Mouse (Mus musculus): ENCODE measurements around the gene Smg6. TPM values are rescaled to one million over a fixed set of nuclear protein-coding genes. Genes with fewer than 3 reads are reported as not detected.

Smg6 gene
- total and polyA plus RNA-seq, 2 experiments from 2014 or later: 9.6 to 25.8 TPM

DNA sequence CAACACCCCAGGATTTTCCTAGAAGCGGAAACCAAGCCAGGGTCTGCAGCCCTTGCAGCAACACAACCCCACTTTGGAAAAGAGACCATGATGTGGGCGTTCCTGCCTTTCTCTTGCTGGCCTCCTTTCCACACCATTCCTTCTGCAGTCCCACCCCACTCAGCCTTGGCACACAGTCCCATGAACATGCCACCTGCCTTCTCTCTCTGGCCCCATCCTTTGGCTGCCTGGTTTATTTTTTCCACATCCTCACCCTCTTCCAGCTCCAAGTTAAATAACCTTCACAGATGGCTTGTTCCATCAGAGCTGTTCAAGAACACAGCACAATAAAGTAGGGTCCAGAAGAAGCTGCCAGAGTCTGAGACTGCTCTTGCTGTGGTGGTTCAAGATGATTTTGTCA is 193.7 kb downstream of the Smg6 start:
- Histone ChIP-seq H3K9ac (no peak overlapping the region), H3K4me3 (ENCODE audit: low read depth, low read length) (no peak overlapping the region), H3K9me3 (ENCODE audit: low read length) (no peaks in the 10 kb centered on the region), H3K27me3 (ENCODE audit: insufficient read depth, low read length) (no peaks in the 10 kb centered on the region), H3K4me2 (ENCODE audit: low read depth) (no peak overlapping the region), H3K36me3 (ENCODE audit: insufficient read depth) (no peaks in the 10 kb centered on the region), H3K27ac (ENCODE audit: low read depth, low read length) (no peak overlapping the region), H3K4me1 (ENCODE audit: insufficient read depth) (no peaks in the 10 kb centered on the region)
- no peak for TF ChIP-seq CTCF (IDR thresholded peaks at IDR 0.05; ENCODE audit: low read depth)
- WGBS: 77% methylated on average over 2 of the region's 2 CpGs
- DNase-seq (no peak), ATAC-seq (no peak)

DNA sequence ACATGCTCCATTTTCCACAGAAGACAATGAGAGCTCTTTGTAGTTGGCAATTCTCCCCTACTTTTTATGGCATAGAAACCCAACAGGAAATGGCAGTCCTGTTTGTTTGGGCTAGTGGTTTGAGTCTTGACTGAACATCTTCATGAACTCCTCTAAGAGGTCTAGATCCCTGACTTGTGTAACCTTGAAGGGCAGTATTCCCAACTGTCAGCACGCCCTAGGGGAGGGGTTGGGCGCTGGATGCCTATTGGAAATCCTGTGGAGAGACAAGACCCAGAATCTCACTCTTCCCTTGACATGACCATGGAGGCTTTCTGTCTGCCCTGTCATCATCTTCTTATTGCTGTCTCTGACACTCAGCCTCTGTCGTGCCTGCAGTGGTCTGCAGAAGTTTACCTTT is 194.2 kb downstream of the Smg6 start:
- no peaks in the 10 kb centered on the region for H3K27me3 ChIP-seq (ENCODE audit: insufficient read depth, low read length)
- no peaks in the 10 kb centered on the region for H3K9me3 ChIP-seq (ENCODE audit: low read length)
- TF ChIP-seq CTCF (IDR thresholded peaks at IDR 0.05; ENCODE audit: low read depth): no peak
- no peak overlapping the region for H3K27ac ChIP-seq (ENCODE audit: low read depth, low read length)
- no peaks in the 10 kb centered on the region for H3K36me3 ChIP-seq (ENCODE audit: insufficient read depth)
- no peak overlapping the region for H3K4me2 ChIP-seq (ENCODE audit: low read depth)
- ATAC-seq (no peak), DNase-seq (no peak)
- WGBS: 85% methylated on average over 3 of the region's 3 CpGs
- H3K9ac ChIP-seq: no peak overlapping the region
- no peak overlapping the region for H3K4me3 ChIP-seq (ENCODE audit: low read depth, low read length)
- H3K4me1 ChIP-seq (ENCODE audit: insufficient read depth): no peaks in the 10 kb centered on the region

DNA sequence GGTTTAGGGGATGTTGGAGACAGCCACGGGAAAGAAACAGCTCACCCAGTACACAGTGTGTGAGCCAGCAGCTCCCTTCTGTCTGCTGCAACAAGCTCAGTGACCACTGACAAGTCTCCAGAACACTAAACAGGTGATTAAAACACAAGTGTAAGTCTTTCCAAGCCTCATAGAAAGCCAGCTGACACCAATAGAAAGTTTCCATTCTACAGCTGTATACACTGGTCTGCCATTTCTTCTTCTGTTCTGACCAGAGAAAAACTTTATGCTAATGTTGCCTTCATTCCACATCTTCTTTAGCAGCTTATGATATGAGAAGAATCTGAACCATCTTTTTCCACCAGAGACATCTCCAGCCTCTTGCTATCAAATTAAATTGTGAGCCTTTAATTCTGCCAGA is 195.7 kb downstream of the Smg6 start:
- no peak for TF ChIP-seq CTCF (IDR thresholded peaks at IDR 0.05; ENCODE audit: low read depth)
- no peak overlapping the region for H3K4me3 ChIP-seq (ENCODE audit: low read depth, low read length)

DNA sequence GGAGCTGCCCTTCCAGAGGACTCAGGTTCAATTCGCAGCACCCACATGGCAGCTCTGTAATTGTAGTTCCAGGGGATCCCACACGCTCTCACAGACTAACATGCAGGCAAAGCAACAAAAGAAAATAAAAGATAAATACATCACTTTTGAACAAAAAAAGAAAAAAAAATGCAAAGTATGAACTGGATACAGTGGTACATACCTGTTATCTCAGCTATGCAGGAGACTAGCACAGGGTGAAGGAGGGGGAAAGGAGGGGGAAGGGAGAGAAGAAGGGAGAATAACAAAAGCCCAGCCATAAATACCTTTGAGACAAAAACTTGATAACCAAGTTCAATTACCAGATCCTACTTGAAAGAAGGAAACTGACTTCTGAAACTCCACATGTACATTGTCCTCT is 198.8 kb downstream of the Smg6 start:
- WGBS: 98% methylated on average over 2 of the region's 2 CpGs

More for the DNA sequence above, 195.7 kb downstream of the Smg6 start:
- 53% methylated on average over 1 of the region's 1 CpGs for WGBS
- Histone ChIP-seq H3K27me3 (ENCODE audit: insufficient read depth, low read length) (no peaks in the 10 kb centered on the region), H3K36me3 (ENCODE audit: insufficient read depth) (no peaks in the 10 kb centered on the region), H3K4me1 (ENCODE audit: insufficient read depth) (no peaks in the 10 kb centered on the region), H3K9ac (no peak overlapping the region), H3K9me3 (ENCODE audit: low read length) (no peaks in the 10 kb centered on the region), H3K4me2 (ENCODE audit: low read depth) (no peak overlapping the region), H3K27ac (ENCODE audit: low read depth, low read length) (no peak overlapping the region)
- DNase-seq (no peak), ATAC-seq (no peak)

DNA sequence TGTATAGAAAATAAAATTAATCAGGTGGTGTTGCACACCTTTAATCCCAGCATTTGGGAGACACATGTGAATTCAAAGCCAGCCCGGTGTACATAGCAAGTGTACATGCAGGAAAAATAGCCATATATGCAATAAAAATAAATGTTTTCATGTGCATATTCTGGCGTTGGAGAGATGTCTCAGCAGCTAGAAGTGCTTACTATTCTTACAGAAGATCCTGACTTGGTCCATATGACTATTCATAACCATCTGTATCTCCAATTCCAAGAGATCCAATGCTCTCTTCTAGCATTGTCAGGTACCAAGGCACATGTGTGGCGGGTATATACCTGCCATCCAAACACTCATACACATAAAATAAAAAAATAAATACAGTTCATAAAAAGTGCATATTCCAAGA is 200.8 kb downstream of the Smg6 start:
- Histone ChIP-seq H3K4me3 (ENCODE audit: low read depth, low read length) (no peak overlapping the region), H3K4me2 (ENCODE audit: low read depth) (no peak overlapping the region), H3K4me1 (ENCODE audit: insufficient read depth) (no peaks in the 10 kb centered on the region), H3K27me3 (ENCODE audit: insufficient read depth, low read length) (no peaks in the 10 kb centered on the region), H3K9ac (no peak overlapping the region), H3K27ac (ENCODE audit: low read depth, low read length) (no peak overlapping the region), H3K9me3 (ENCODE audit: low read length) (no peaks in the 10 kb centered on the region), H3K36me3 (ENCODE audit: insufficient read depth) (no peaks in the 10 kb centered on the region)
- ATAC-seq: no peak
- DNase-seq: no peak
- no peak for TF ChIP-seq CTCF (IDR thresholded peaks at IDR 0.05; ENCODE audit: low read depth)
- WGBS: 82% methylated on average over 3 of the region's 3 CpGs

More for the DNA sequence above, 198.8 kb downstream of the Smg6 start:
- Histone ChIP-seq H3K9ac (no peak overlapping the region), H3K4me1 (ENCODE audit: insufficient read depth) (no peaks in the 10 kb centered on the region), H3K4me3 (ENCODE audit: low read depth, low read length) (no peak overlapping the region), H3K27me3 (ENCODE audit: insufficient read depth, low read length) (no peaks in the 10 kb centered on the region), H3K27ac (ENCODE audit: low read depth, low read length) (no peak overlapping the region), H3K9me3 (ENCODE audit: low read length) (no peaks in the 10 kb centered on the region), H3K4me2 (ENCODE audit: low read depth) (no peak overlapping the region), H3K36me3 (ENCODE audit: insufficient read depth) (no peaks in the 10 kb centered on the region)
- DNase-seq (no peak), ATAC-seq (no peak)
- TF ChIP-seq CTCF (IDR thresholded peaks at IDR 0.05; ENCODE audit: low read depth): no peak

DNA sequence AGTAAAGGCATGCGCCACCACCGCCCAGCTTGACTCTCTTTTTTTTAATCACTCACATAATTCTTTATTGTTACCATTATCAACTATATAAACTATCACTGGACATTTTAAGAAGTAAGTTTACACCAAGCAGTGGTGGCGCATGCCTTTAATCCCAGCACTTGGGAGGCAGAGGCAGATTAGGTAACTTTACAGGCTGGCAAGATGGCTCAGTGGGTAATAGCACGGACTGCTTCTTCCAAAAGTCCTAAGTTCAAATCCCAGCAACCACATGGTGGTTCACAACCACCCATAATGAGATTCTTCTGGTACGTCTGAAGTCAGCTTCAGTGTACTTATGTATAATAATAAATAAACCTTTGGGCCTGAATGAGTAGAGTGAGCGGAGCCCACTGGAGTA is 203.9 kb downstream of the Smg6 start:
- DNase-seq (no peak), ATAC-seq (no peak)
- Histone ChIP-seq H3K4me1 (ENCODE audit: insufficient read depth) (peaks cover 6% of the 10 kb centered on the region; the same call in 1 of the 2 replicates), H3K36me3 (ENCODE audit: insufficient read depth) (no peaks in the 10 kb centered on the region), H3K4me2 (ENCODE audit: low read depth) (no peak overlapping the region), H3K4me3 (ENCODE audit: low read depth, low read length) (no peak overlapping the region), H3K9me3 (ENCODE audit: low read length) (no peaks in the 10 kb centered on the region), H3K27ac (ENCODE audit: low read depth, low read length) (no peak overlapping the region), H3K9ac (no peak overlapping the region), H3K27me3 (ENCODE audit: insufficient read depth, low read length) (no peaks in the 10 kb centered on the region)
- WGBS: 96% methylated on average over 6 of the region's 6 CpGs
- no peak for TF ChIP-seq CTCF (IDR thresholded peaks at IDR 0.05; ENCODE audit: low read depth)

DNA sequence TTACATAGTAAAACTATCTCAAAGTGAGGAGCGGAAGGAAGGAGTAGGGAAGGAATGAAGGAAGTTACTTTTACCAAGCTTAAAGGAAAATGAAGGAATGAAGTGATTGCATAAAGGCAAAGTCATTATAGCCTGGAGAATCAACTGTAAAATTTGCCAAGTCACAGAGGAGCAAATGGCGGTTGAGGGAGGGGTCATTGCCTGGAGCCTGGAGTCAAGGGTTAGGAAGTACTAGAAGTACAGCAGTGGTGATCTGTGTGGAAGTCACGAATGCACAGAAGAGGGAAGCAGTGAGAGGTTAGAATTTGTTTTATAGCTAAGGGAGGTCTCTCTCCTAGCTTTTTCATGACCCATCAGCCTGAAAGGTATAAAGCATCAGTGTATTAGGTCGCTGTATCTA is 205.7 kb downstream of the Smg6 start:
- no peak overlapping the region for H3K27ac ChIP-seq (ENCODE audit: low read depth, low read length)
- H3K9me3 ChIP-seq (ENCODE audit: low read length): no peaks in the 10 kb centered on the region
- H3K36me3 ChIP-seq (ENCODE audit: insufficient read depth): no peaks in the 10 kb centered on the region
- H3K27me3 ChIP-seq (ENCODE audit: insufficient read depth, low read length): no peaks in the 10 kb centered on the region
- no peak overlapping the region for H3K4me3 ChIP-seq (ENCODE audit: low read depth, low read length)
- ATAC-seq (no peak), DNase-seq (no peak)
- no peak overlapping the region for H3K4me2 ChIP-seq (ENCODE audit: low read depth)
- peaks cover 6% of the 10 kb centered on the region; the same call in 1 of the 2 replicates for H3K4me1 ChIP-seq (ENCODE audit: insufficient read depth)
- no peak overlapping the region for H3K9ac ChIP-seq
- WGBS: 90% methylated on average over 4 of the region's 4 CpGs
- TF ChIP-seq CTCF (IDR thresholded peaks at IDR 0.05; ENCODE audit: low read depth): no peak

DNA sequence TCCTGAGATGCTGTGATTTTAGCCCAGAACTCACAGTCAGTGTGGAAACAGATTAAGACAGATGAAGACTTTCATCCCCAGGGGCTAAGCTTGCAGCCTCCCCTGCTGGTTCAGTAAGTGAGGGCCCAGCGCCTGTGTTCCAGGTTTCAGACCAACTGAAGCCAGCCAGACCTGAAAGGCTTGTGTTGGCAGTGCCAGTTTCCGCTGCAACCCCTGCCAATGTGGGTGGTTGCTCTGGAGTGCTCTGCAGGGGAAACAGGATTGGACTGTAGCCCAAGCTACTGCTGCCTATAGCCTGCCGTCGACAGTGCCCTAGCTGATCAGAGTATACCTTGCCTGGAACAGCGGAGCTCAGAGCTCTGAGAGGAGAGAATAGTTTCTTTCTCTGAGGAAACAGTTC is 206.7 kb downstream of the Smg6 start:
- H3K9me3 ChIP-seq (ENCODE audit: low read length): no peaks in the 10 kb centered on the region
- no peak overlapping the region for H3K9ac ChIP-seq
- WGBS: 40% methylated on average over 5 of the region's 5 CpGs
- peaks cover 6% of the 10 kb centered on the region; the same call in 1 of the 2 replicates for H3K4me1 ChIP-seq (ENCODE audit: insufficient read depth)
- no peak overlapping the region for H3K27ac ChIP-seq (ENCODE audit: low read depth, low read length)
- H3K36me3 ChIP-seq (ENCODE audit: insufficient read depth): no peaks in the 10 kb centered on the region
- ATAC-seq (peak; percentile 58), DNase-seq (peak; percentile 68)
- H3K27me3 ChIP-seq (ENCODE audit: insufficient read depth, low read length): no peaks in the 10 kb centered on the region
- peak; percentile 59 for TF ChIP-seq CTCF (IDR thresholded peaks at IDR 0.05; ENCODE audit: low read depth)
- no peak overlapping the region for H3K4me2 ChIP-seq (ENCODE audit: low read depth)
- H3K4me3 ChIP-seq (ENCODE audit: low read depth, low read length): no peak overlapping the region
